Mouse (Mus musculus) splenic B cell, adult 2 months (primary cell): ENCODE measurements around the gene Mgp.

Source experiments
- DNase-seq: peaks from one replicate; pipeline ENCODE4 v3.0.0-alpha.2; 2011; ENCODE audit warnings: low read depth, low spot score
- H3K27me3 ChIP-seq: 2 replicates; pipeline ENCODE4 v1.6.1; 2012; ENCODE audit warnings: mild to moderate bottlenecking, low read length, moderate library complexity, mixed read lengths; ENCODE audit not compliant: control insufficient read depth, poor library complexity, insufficient read depth, severe bottlenecking
- H3K36me3 ChIP-seq: 2 replicates; pipeline ENCODE4 v1.6.1; 2012; ENCODE audit warnings: mild to moderate bottlenecking, low read length, moderate library complexity, mixed read lengths; ENCODE audit not compliant: control insufficient read depth, poor library complexity, insufficient read depth, severe bottlenecking

Gene Mgp

DNA sequence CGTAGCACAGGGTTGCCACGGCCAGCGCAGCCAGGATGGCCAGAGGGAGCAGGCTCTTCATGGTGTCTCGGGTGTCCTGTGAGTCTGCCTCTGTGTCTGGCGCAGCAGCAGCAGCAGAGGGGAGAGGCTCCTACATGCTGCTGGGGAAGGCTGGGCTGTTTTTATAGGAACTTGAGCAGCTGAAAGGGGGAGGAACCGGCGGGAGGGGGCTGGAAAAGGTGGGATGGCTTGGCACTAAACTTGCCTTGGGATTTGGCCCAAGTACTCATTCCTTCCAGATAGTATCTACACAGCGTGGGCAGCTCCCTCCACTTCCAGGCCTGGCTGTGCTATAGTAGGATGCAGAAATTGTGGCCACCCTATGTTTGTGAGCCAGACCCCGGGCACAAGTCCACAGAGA is at the start of gene Mgp:
Mgp (minus strand) TSS at position 154 of the 400 bp plus-strand sequence.
- DNase-seq, result no peak
- no peaks in the 10 kb centered on the region for H3K36me3 ChIP-seq
- H3K27me3 ChIP-seq, result no peaks in the 10 kb centered on the region

DNA sequence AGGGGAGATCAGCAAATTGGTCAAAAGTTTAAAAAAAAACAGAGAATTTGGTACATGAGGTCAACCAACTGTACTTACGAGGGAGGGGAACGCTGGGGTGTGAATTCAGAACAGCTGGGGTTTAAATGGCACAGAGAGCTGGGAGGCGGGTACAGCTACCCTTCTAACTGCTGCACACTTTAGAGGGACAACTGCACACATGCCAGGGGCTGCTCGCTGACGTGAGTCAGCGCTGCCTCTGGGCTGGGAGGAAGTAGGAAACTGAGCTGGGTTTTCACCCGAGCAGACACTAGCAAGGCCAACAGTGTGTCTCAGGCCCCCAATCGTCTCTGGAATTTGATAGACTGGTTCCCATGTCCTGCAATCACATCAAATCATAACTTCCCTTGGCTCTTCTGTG is 49.4 kb upstream of the Mgp start:
- DNase-seq, result no peak
- Histone ChIP-seq H3K36me3 (peaks cover 37% of the 10 kb centered on the region), H3K27me3 (no peaks in the 10 kb centered on the region)

DNA sequence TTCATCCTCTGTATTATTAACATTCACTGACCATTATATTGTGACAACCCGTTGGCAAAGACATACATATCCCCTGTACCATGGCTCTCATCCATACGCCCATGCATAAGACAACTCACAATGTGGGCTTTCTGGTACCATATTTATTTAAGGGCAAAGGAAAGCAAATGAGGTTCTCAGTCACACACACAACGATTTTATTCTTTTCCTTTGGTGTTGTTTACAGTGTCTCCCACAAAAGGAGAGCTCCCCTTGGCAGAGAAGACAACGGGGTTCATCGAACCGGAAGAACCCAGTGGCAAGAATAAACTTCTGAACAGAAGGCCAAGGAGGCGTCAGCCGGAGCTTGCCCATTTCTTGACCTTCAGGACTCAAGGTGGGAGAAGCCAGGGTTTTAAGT is 47.9 kb upstream of the Mgp start, which contains the start of gene Pde6h:
Pde6h (plus strand) TSS at position 301 of the 400 bp plus-strand sequence.
- Histone ChIP-seq H3K36me3 (peaks cover 34% of the 10 kb centered on the region), H3K27me3 (no peaks in the 10 kb centered on the region)
- DNase-seq, result no peak

DNA sequence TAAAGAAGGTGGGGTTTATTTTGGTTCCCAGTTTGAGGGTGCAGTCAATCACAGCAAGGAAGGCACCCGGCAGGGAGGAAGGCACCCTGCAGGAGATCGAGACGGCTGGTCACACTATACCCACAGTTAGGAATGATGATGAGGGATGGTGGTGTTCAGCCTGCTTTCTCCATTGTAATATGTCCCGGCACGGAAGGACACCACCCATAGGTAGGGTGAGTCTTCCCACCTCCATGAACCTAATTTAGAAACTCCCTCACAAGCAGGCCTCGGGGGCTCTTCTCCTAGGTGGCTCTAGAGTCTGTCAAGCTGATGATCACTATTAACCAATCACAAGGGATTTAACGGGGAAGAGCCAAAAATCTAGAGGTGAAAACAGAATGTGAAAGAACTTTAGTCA is 47.2 kb upstream of the Mgp start:
- no peaks in the 10 kb centered on the region for H3K27me3 ChIP-seq
- DNase-seq, result no peak
- peaks cover 28% of the 10 kb centered on the region for H3K36me3 ChIP-seq

DNA sequence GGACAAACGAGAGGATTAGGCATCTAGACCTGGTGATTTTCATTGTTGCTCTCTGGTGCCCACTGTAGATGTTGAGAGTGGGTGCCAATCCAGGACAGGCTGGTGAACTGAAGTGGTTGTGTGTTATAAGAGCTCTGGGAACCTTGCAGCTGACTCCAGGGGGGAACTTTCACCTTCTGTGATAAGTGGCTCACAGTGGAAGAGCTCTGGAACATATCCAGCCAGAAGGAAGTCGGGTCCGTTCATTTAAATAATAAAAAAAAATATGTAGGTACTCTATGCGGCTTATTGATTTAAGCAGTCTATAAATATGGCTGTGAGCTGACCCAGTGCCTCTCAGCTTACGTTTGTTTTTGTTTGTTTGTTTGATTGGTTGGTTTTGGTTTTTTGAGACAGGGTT is 46.5 kb upstream of the Mgp start, which contains the start of gene Erp27:
Erp27 (minus strand) TSS at position 101 of the 400 bp plus-strand sequence.
- DNase-seq, result no peak
- Histone ChIP-seq H3K27me3 (no peaks in the 10 kb centered on the region), H3K36me3 (peaks cover 23% of the 10 kb centered on the region)

DNA sequence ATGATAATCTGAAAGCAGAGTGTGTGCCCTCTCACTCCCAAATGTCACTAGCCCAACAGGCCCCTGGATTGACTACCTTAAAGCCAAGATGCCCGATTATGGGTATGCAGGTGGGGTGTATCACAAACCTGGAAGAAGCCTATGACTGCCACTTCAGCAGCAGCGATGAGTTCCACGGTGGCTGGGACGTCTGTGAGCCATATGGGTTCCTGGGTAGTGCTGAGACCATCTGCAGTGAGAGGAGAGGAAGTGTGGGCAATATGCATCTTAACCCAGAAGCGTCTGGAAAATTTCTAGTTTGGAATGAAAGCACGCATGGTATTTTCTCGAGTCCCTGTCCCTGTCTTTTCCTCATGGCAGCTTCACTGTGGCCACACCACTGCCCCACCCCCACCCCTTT is 46.0 kb upstream of the Mgp start:
- DNase-seq, result no peak
- peaks cover 20% of the 10 kb centered on the region for H3K36me3 ChIP-seq
- no peaks in the 10 kb centered on the region for H3K27me3 ChIP-seq

DNA sequence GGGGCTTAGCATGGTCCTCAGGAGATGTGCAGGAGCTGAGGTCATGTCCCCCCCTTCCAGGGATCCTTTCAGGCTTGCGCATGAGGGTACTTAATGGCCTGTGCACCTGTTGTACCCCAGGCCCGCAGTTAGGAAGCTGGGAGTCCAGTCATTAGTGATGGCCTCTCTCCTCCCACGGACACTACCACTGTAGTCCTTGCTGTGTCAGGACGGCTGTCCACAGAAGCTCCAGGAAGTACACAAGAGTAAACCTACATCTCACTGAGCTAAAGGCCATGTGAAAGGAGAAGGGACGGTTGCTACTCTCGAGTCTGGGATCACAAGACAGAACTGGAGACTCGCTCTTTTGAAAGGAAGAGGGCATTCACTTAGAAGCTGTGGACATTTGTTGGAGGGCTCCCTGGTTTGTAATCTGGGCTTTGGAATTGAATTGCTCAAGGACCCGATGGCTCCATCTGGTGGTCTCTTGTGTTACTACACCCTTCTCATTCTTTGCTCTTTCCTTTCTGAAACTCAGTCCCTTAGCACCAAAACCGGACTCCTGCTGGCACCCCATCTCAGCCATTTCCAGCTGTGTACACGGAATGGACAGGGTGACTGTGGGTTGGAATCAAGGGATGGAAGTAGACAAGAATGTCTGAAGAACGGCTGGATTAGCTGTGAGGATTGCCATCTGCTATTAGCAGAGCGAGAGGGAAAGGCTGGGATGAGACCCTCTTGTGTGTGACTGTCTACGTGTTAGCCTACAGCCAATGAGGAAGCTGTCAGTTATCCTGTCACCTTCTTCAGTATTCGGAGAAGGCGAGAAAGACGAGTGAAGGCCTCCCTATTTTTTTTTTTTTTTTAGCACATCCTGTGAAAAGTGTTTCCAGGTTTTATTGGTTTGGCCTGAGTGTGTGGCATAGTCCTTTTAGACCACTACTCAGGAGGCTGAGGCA is 45.0 kb upstream of the Mgp start:
- peak; percentile 82 for DNase-seq

DNA sequence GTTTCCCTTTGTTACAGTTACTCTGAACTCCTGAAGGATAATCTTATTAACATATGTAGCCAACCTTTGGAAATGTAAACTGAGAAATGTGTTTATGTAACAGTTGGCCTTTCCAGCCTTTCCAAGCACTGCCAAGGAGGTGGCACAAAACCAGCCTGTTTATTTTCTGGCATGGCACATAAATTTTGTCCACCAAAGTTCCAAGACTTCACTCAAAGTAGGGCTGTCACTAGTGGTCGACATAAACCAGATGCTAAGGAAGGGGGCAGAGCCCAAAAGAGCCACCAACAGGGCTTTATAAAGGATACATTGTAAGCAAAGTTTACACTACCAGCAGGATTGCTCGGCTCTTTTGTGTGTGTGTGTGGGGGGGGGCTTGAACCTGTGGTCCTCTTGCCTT is 42.3 kb upstream of the Mgp start:
- H3K27me3 ChIP-seq, result no peaks in the 10 kb centered on the region
- DNase-seq, result no peak

More for the DNA sequence above, 45.0 kb upstream of the Mgp start:
- no peaks in the 10 kb centered on the region for H3K27me3 ChIP-seq
- H3K36me3 ChIP-seq, result peaks cover 17% of the 10 kb centered on the region

DNA sequence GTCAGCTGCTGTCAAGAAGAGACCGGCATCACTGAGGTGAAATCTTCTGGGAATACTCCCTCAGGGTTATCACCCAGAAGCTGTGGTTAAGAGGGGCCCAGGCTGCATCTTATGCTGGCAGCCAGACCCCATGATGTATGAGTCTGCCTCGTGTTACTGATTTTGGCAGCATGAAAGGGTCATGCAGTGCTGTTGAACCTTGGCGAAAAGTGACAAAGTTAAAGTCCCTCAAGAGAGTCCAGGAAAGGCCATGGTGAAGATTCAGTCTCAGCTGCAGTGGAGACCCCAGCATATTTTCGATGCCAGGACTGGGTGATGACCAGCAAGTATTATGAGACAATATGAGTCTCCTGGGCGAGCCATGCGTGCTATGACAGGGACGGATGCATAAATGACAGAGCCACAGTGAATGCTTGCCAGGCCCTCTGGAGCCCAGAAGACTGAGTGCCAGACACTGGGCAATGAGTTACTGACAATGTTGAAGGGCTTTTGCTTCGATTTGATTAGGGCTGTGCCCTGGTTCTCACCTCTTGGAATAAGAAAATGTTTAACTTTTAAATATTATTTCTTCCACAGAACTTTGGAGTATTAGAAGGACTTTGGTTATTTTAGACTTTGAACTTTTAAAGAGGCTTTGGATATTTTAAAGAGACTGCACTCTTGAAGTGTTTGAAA is 40.2 kb upstream of the Mgp start:
- H3K27me3 ChIP-seq, result no peaks in the 10 kb centered on the region
- DNase-seq, result no peak
- H3K36me3 ChIP-seq, result peaks cover 10% of the 10 kb centered on the region

More for the DNA sequence above, 42.3 kb upstream of the Mgp start:
- H3K36me3 ChIP-seq, result peaks cover 12% of the 10 kb centered on the region; the same call in 1 of the 2 replicates

DNA sequence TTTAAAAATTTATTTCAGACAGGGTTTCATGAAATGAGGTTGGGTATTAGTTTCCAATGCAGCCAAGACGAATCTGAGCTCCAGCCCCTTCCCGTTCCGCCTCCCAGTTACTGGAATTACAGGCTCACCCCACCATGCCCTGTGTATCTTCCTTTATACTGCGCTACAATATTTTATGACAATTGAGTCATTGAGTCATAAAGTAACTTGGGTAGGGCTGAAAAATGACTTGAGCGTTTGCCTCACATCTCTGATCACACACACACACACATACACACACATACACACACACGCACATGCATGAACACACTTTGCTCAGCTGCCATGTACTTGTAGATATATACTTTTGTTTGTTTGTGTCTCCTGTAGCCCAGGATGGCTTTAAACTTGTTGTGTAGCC is 38.6 kb upstream of the Mgp start:
- DNase-seq, result no peak
- H3K27me3 ChIP-seq, result no peaks in the 10 kb centered on the region
- H3K36me3 ChIP-seq, result peaks cover 21% of the 10 kb centered on the region

DNA sequence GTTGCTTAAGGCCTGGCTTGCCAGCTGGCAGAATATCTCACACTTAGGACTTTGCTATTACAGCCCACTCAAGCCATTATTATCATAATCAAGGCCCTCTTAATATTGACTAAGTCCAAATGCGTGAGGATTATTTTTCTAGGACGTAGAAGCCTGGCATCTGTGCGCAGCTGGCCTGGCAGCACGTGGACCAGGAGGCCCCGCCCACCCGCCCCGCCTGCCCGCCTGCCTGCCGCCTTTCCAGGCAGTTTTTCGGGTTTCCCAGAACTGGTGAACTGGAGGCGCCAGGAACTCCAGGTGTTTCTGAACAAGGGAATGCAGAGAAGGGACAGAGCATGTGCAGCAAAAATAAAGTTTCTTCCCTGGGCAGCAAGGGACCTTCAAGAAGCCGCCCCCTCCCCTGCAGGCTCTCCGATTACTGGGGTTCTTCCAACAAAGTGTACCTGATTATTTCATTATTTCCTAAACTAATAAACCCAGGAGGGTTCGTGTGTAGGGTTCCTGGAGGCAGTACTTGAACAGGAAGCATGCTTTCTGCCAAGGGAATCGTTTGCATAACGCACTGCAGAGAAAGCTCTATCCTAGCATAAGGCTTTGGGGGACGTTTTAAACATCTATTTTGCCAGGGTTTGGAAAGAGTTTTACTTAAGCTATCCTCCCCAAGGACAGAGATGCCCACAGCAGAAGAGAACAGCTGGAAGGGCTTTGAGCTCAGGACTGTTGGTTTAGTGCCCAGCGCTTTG is 37.9 kb upstream of the Mgp start:
- Histone ChIP-seq H3K36me3 (peaks cover 24% of the 10 kb centered on the region), H3K27me3 (no peaks in the 10 kb centered on the region)
- DNase-seq, result no peak

DNA sequence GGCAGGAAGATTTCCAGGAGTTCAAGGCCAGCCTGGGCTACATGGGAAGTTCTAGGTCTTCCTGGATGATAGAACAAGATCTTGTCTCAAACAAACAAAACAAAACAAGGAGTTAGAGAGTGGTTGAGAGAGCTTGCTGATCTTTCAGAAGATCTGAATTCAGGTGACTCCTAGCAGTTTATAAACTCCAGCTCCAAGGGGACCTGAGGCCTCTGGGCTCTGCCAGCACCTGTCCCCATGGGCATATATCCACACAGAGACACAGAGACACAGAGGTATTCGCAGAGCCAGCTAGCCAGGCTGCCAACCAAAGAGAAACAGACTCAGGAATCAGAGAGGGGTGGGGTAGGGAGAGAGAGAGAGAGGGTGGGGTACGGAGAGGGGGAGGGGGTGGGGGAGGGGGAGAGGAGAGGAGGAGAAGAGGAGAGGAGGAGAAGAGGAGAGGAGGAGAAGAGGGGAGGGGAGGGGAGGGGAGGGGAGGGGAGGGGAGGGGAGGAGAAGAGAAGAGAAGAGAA is 37.2 kb upstream of the Mgp start:
- Histone ChIP-seq H3K27me3 (no peaks in the 10 kb centered on the region), H3K36me3 (peaks cover 24% of the 10 kb centered on the region)
- DNase-seq, result no peak

DNA sequence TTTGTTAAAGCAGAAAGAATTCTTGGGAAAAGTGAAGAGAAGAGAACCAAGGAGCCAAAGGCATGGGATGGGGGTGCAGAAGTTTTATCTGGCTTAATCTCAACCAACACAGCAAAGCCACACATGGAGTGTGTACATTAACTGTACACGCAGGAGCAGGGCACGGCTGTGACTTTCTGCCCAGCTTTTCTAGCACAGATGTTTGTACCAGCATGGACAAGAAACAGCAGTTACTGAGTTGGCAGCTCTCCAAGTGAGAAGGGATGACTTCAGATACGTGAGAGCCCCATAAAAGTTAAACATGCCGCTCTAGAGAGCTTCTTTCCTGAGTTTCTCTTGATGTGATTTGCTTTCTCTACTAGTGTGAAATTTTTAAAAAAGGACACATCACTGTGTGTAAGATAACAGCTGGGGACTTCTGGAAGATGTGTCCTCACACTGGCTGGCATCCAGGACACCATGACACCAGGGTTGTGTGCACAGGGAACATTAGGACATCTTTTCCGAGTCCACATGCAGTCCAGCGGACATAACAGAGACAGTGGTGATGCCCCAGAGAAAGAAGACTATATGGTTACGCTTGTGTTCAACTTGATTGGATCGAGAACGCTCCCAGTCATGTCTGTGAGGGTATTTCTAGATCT is 34.7 kb upstream of the Mgp start:
- H3K36me3 ChIP-seq, result peaks cover 27% of the 10 kb centered on the region
- no peak for DNase-seq
- H3K27me3 ChIP-seq, result no peaks in the 10 kb centered on the region

DNA sequence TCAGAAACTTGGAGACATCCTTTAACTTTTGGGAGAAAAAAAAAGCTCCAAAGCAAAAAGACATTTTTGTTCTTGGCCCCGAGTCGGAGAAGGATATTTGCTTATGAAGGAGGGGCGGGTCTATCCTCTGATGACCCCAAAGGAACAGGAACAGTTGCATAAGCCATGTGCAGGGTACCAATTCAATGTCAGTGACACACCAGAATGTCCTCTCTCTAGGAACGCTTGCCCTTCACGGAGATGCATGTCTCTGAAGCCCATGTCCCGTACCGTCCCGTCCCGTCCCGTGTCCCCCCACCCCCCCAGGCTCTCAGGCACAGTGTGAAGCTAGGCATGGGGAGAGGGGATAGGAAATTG is 31.3 kb upstream of the Mgp start:
- no peaks in the 10 kb centered on the region for H3K27me3 ChIP-seq
- DNase-seq, result no peak
- peaks cover 26% of the 10 kb centered on the region for H3K36me3 ChIP-seq
